Mouse (Mus musculus) lung, postnatal 0 days (tissue): ENCODE results near the gene Arl2.

Experiments used
- CTCF ChIP-seq: IDR thresholded peaks from 2 replicates; pipeline ENCODE4 v1.5.1; 2016; ENCODE audit warnings: antibody characterized with exemption, mild to moderate bottlenecking
- EP300 ChIP-seq: IDR thresholded peaks from 2 replicates; pipeline ENCODE4 v1.6.1; 2016; ENCODE audit warnings: antibody characterized with exemption, mild to moderate bottlenecking, control low read depth

- TF ChIP-seq EP300 (no peak), CTCF (no peak)
Observed at GRCm38 (mm10) chr19:6121761-6122160, 19.6 kb downstream of the Arl2 start.
